Mouse (Mus musculus) olfactory bulb, adult 2 months (tissue): ENCODE measurements around the gene Ramp1. TPM values are rescaled to one million over a fixed set of nuclear protein-coding genes. Genes with fewer than 3 reads are reported as not detected.
A peak's percentile ranks its signal among the peaks of the same experiment; 100 is the strongest.

Source experiments
- H3K27ac ChIP-seq: fragments of 200-500 bp; 2 replicates; pipeline ENCODE4 v1.5.1; 2012; ENCODE audit warnings: low read depth, low read length; ENCODE audit not compliant: insufficient read depth
- H3K4me1 ChIP-seq: fragments of 200-500 bp; 2 replicates; pipeline ENCODE4 v1.6.1; 2012; ENCODE audit warnings: low read length; ENCODE audit not compliant: control insufficient read depth, insufficient read depth
- H3K4me3 ChIP-seq: fragments of 200-500 bp; 2 replicates; pipeline ENCODE4 v1.5.1; 2012; ENCODE audit warnings: mild to moderate bottlenecking, low read depth, low read length, moderate library complexity; ENCODE audit not compliant: insufficient read depth
- CTCF ChIP-seq: fragments of 200-500 bp; IDR thresholded peaks from 2 replicates; pipeline ENCODE4 v1.5.1; 2012; ENCODE audit warnings: low read depth, mild to moderate bottlenecking, low read length, moderate library complexity; ENCODE audit not compliant: insufficient read depth
- POLR2A ChIP-seq: fragments of 200-500 bp; IDR thresholded peaks from 2 replicates; pipeline ENCODE4 v1.6.1; 2012; ENCODE audit warnings: mild to moderate bottlenecking, low read depth, low read length, moderate library complexity; ENCODE audit not compliant: insufficient read depth
- WGBS: fragments of 180-500 bp; shearing (Covaris S2); methylation state at CpG from one replicate; pipeline ENCODE4 v1.1.7; 2018; 5-methylcytosine and 5-hydroxymethylcytosine counted together
- polyA plus RNA-seq: library from polyadenylated mRNA; stranded (reverse); fragments of >200 nt; gene quantifications from 2 replicates; pipeline ENCODE4 v1.2.4, GENCODE M21; 2012; ENCODE audit warnings: low replicate concordance; ENCODE audit not compliant: missing spikeins, insufficient read depth, insufficient read length

Gene Ramp1
- polyA plus RNA-seq, 1 experiment = not detected

- TF ChIP-seq CTCF = no peak
- Histone ChIP-seq H3K4me3 (no peak overlapping the region), H3K4me1 (peaks cover 21% of the 10 kb centered on the region), H3K27ac (no peak overlapping the region)
- 60% methylated on average over 10 of the region's 10 CpGs for WGBS
Measured at GRCm38 (mm10) chr1:91188851-91189460, 9.3 kb downstream of the Ramp1 start.

GRCm38 (mm10) chr1:91192184-91192583, 12.6 kb downstream of the Ramp1 start:
- WGBS = 74% methylated on average over 8 of the region's 8 CpGs

GRCm38 (mm10) chr1:91193242-91193641, 13.6 kb downstream of the Ramp1 start:
- H3K4me3 ChIP-seq = no peak overlapping the region
- H3K27ac ChIP-seq = no peak overlapping the region
- WGBS = 44% methylated on average over 4 of the region's 4 CpGs
- peaks cover 26% of the 10 kb centered on the region for H3K4me1 ChIP-seq
- TF ChIP-seq CTCF = no peak
- TF ChIP-seq POLR2A = no peak

More at GRCm38 (mm10) chr1:91192184-91192583, 12.6 kb downstream of the Ramp1 start:
- TF ChIP-seq POLR2A (no peak), CTCF (no peak)
- Histone ChIP-seq H3K4me3 (no peak overlapping the region), H3K27ac (no peak overlapping the region), H3K4me1 (peaks cover 26% of the 10 kb centered on the region)

GRCm38 (mm10) chr1:91193680-91194079, 14.1 kb downstream of the Ramp1 start:
- Histone ChIP-seq H3K4me1 (peaks cover 26% of the 10 kb centered on the region), H3K27ac (no peak overlapping the region)

GRCm38 (mm10) chr1:91199793-91200192, 20.2 kb downstream of the Ramp1 start:
- Histone ChIP-seq H3K4me3 (no peak overlapping the region), H3K27ac (peak overlapping the region; percentile 30), H3K4me1 (peaks cover 14% of the 10 kb centered on the region)
- 48% methylated on average over 10 of the region's 10 CpGs for WGBS
- no peak for TF ChIP-seq CTCF
- TF ChIP-seq POLR2A = no peak

More at GRCm38 (mm10) chr1:91193680-91194079, 14.1 kb downstream of the Ramp1 start:
- no peak for TF ChIP-seq CTCF
- TF ChIP-seq POLR2A = no peak
- 93% methylated on average over 4 of the region's 4 CpGs for WGBS
- no peak overlapping the region for H3K4me3 ChIP-seq

- no peak for TF ChIP-seq CTCF
- TF ChIP-seq POLR2A = no peak
- 60% methylated on average over 3 of the region's 3 CpGs for WGBS
- Histone ChIP-seq H3K27ac (no peak overlapping the region), H3K4me3 (no peak overlapping the region), H3K4me1 (peaks cover 21% of the 10 kb centered on the region)
Measured at GRCm38 (mm10) chr1:91201122-91201521, 21.5 kb downstream of the Ramp1 start.

GRCm38 (mm10) chr1:91204221-91204765, 24.7 kb downstream of the Ramp1 start:
- TF ChIP-seq POLR2A (no peak), CTCF (no peak)
- Histone ChIP-seq H3K27ac (no peak overlapping the region), H3K4me3 (no peak overlapping the region), H3K4me1 (peaks cover 42% of the 10 kb centered on the region)
- WGBS = 66% methylated on average over 5 of the region's 5 CpGs

GRCm38 (mm10) chr1:91205651-91206050, 26.0 kb downstream of the Ramp1 start:
- Histone ChIP-seq H3K4me3 (no peak overlapping the region), H3K4me1 (peaks cover 46% of the 10 kb centered on the region), H3K27ac (0 out of 2 replicates have a peak overlapping the region, but pooled peaks have one; percentile 20)
- no peak for TF ChIP-seq POLR2A
- no peak for TF ChIP-seq CTCF
- WGBS = 86% methylated on average over 6 of the region's 6 CpGs

GRCm38 (mm10) chr1:91206336-91206735, 26.7 kb downstream of the Ramp1 start:
- WGBS = 58% methylated on average over 8 of the region's 8 CpGs
- Histone ChIP-seq H3K4me1 (peaks cover 53% of the 10 kb centered on the region), H3K27ac (0 out of 2 replicates have a peak overlapping the region, but pooled peaks have one; percentile 16), H3K4me3 (no peak overlapping the region)
- TF ChIP-seq POLR2A (no peak), CTCF (no peak)
